Mouse (Mus musculus) frontal cortex, adult 2 months (tissue): ENCODE results near the gene Pcif1. TPM values are rescaled to one million over a fixed set of nuclear protein-coding genes. Genes with fewer than 3 reads are reported as not detected.

Source experiments
- DNase-seq, 2 experiments: peaks; one replicate each; pipeline ENCODE4 v3.0.0; 2022; ENCODE audit warnings: low spot score in 1 of 2; ENCODE audit errors: extremely low spot score in 1 of 2
- polyA plus RNA-seq: library from polyadenylated mRNA; depleted of rRNA; stranded (reverse); fragments of >200 nt; gene quantifications from 2 replicates; pipeline ENCODE4 v1.2.3, GENCODE M21; 2012

Gene Pcif1
- polyA plus RNA-seq, 1 experiment = 47.7 TPM

- no peak for DNase-seq
Measured at GRCm38 (mm10) chr2:164891908-164892695, 13.0 kb downstream of the Pcif1 start.

GRCm38 (mm10) chr2:164892696-164893216 is 13.7 kb downstream of the Pcif1 start:
- no peak for DNase-seq

- DNase-seq = no peak
Measured at GRCm38 (mm10) chr2:164894048-164894447, 14.9 kb downstream of the Pcif1 start.

GRCm38 (mm10) chr2:164894644-164895043 is 15.5 kb downstream of the Pcif1 start:
- no peak for DNase-seq

GRCm38 (mm10) chr2:164895885-164896284 is 16.8 kb downstream of the Pcif1 start:
- no peak for DNase-seq

- DNase-seq = no peak
Measured at GRCm38 (mm10) chr2:164898008-164898407, 18.9 kb downstream of the Pcif1 start.

- no peak for DNase-seq
Measured at GRCm38 (mm10) chr2:164899034-164899433, 19.9 kb downstream of the Pcif1 start.

GRCm38 (mm10) chr2:164899723-164900459 is 20.8 kb downstream of the Pcif1 start:
- no peak for DNase-seq

GRCm38 (mm10) chr2:164901380-164901779 is 22.3 kb downstream of the Pcif1 start:
- DNase-seq = no peak

- DNase-seq = no peak
Measured at GRCm38 (mm10) chr2:164903496-164903895, 24.4 kb downstream of the Pcif1 start.

- no peak for DNase-seq
Measured at GRCm38 (mm10) chr2:164906071-164906470, 27.0 kb downstream of the Pcif1 start.

- DNase-seq = no peak
Measured at GRCm38 (mm10) chr2:164907511-164907910, 28.4 kb downstream of the Pcif1 start.

- no peak for DNase-seq
Measured at GRCm38 (mm10) chr2:164908011-164908410, 28.9 kb downstream of the Pcif1 start.

GRCm38 (mm10) chr2:164909100-164909499 is 30.0 kb downstream of the Pcif1 start:
- no peak for DNase-seq

GRCm38 (mm10) chr2:164909542-164909941 is 30.4 kb downstream of the Pcif1 start:
- DNase-seq = no peak

GRCm38 (mm10) chr2:164910360-164911061 is 31.4 kb downstream of the Pcif1 start:
- DNase-seq = no peak

GRCm38 (mm10) chr2:164911086-164912048 is 32.3 kb downstream of the Pcif1 start, which contains the start of gene Zfp335:
TSS of gene Zfp335 (minus strand) at chr2:164911757.
- peak; percentile 76 to 89 for DNase-seq

- peak; percentile 68 to 69 for DNase-seq
Measured at GRCm38 (mm10) chr2:164912151-164912550, 33.0 kb downstream of the Pcif1 start.

GRCm38 (mm10) chr2:164912749-164913427 is 33.8 kb downstream of the Pcif1 start:
- DNase-seq = no peak
